Mouse (Mus musculus): ENCODE measurements around the gene Rhbdl1.

GRCm38 (mm10) chr17:25825311-25825710 lies 11.8 kb downstream of the Rhbdl1 start:
- TF ChIP-seq ZC3H11A (IDR thresholded peaks at IDR 0.05; ENCODE audit: borderline replicate concordance, low read depth, low read length), result no peak
- no peak for TF ChIP-seq CHD2 (IDR thresholded peaks at IDR 0.05; ENCODE audit: low read depth, low read length)
- no peak for TF ChIP-seq HCFC1 (IDR thresholded peaks at IDR 0.05; ENCODE audit: borderline replicate concordance, insufficient read depth, low read length)
- no peak for TF ChIP-seq MAFK (IDR thresholded peaks at IDR 0.05; ENCODE audit: insufficient read depth, low read depth, low read length)
- TF ChIP-seq ZNF384 (IDR thresholded peaks at IDR 0.05; ENCODE audit: low read depth, low read length), result no peak

Data from ES-E14 (cell line).